Mouse (Mus musculus) embryonic fibroblast, embryonic 13.5 days (primary cell): ENCODE measurements at regions not wholly inside any gene's neighbourhood (a gene's known extent, or its start where the extent isn't known, plus 50 kb on each side); places are given as distances from the start of the nearest gene placed in this dataset.

ENCODE experiments used
- CTCF ChIP-seq: IDR thresholded peaks from 2 replicates; pipeline ENCODE4 v1.5.1; 2011; ENCODE audit warnings: mild to moderate bottlenecking, control low read depth, low read length, moderate library complexity, borderline replicate concordance; ENCODE audit not compliant: insufficient read depth
- POLR2A ChIP-seq: IDR thresholded peaks from 2 replicates; pipeline ENCODE4 v1.6.1; 2011; ENCODE audit warnings: low read depth, mild to moderate bottlenecking, control low read depth, low read length, moderate library complexity

- TF ChIP-seq CTCF (peak; percentile 42; the same call in 1 of the 2 replicates), POLR2A (no peak)
Measured at GRCm38 (mm10) chr6:133206173-133206572, 85.8 kb upstream of the 5530400C23Rik start.
